Mouse (Mus musculus) hindbrain, embryonic 16.5 days (tissue): ENCODE measurements around the gene Exoc2. TPM values are rescaled to one million over a fixed set of nuclear protein-coding genes. Genes with fewer than 3 reads are reported as not detected.

Experiments used
- ATAC-seq: fragments of 200-750 bp; cut with Nextera tagmentation; 2 replicates; pipeline ENCODE4 v1.8.0; 2017; ENCODE audit warnings: moderate TSS enrichment, moderate library complexity
- H3K27ac ChIP-seq: fragments of 300-500 bp; sonication (generic); 2 replicates; pipeline ENCODE4 v1.5.1; 2014; ENCODE audit warnings: low read depth, mild to moderate bottlenecking, control low read depth, low read length, moderate library complexity
- H3K27me3 ChIP-seq: fragments of 300-500 bp; sonication (generic); replicated peaks from 2 replicates; pipeline ENCODE4 v1.6.1; 2014; ENCODE audit warnings: low read length; ENCODE audit not compliant: control insufficient read depth, insufficient read depth
- H3K36me3 ChIP-seq: fragments of 300-500 bp; sonication (generic); 2 replicates; pipeline ENCODE4 v1.6.1; 2014; ENCODE audit warnings: mild to moderate bottlenecking, low read length, moderate library complexity, mixed read lengths; ENCODE audit not compliant: control insufficient read depth, insufficient read depth
- H3K4me1 ChIP-seq: fragments of 300-500 bp; sonication (generic); 2 replicates; pipeline ENCODE4 v1.6.1; 2014; ENCODE audit warnings: low read depth, low read length; ENCODE audit not compliant: control insufficient read depth, insufficient read depth
- H3K4me2 ChIP-seq: fragments of 300-500 bp; sonication (generic); 2 replicates; pipeline ENCODE4 v1.6.1; 2014; ENCODE audit warnings: mild to moderate bottlenecking, low read length, control low read depth, moderate library complexity
- H3K4me3 ChIP-seq: fragments of 300-500 bp; sonication (generic); 2 replicates; pipeline ENCODE4 v1.5.1; 2014; ENCODE audit warnings: mild to moderate bottlenecking, low read length, control low read depth, moderate library complexity
- H3K9ac ChIP-seq: fragments of 300-500 bp; sonication (generic); 2 replicates; pipeline ENCODE4 v1.6.1; 2014; ENCODE audit warnings: low read depth, mild to moderate bottlenecking, control low read depth, low read length, moderate library complexity
- H3K9me3 ChIP-seq: fragments of 300-500 bp; sonication (generic); 2 replicates; pipeline ENCODE4 v1.6.1; 2014; ENCODE audit warnings: mild to moderate bottlenecking, low read length, moderate library complexity; ENCODE audit not compliant: control insufficient read depth
- WGBS: fragments of 180-500 bp; shearing (Covaris S2); extraction: QIAGEN DNeasy Blood & Tissue Kit; methylation state at CpG from one replicate; pipeline ENCODE4 v1.1.7; 2014; 5-methylcytosine and 5-hydroxymethylcytosine counted together
- polyA plus RNA-seq: library from polyadenylated mRNA; unstranded; fragments of >200 nt; fragmentation: Nextera tagmentation; extraction: Ambion mirVana; gene quantifications from 2 replicates; pipeline ENCODE4 v1.2.1, GENCODE M21; 2015

Exoc2 gene
- polyA plus RNA-seq, 1 experiment from 2014 or later = 46.7 TPM

DNA sequence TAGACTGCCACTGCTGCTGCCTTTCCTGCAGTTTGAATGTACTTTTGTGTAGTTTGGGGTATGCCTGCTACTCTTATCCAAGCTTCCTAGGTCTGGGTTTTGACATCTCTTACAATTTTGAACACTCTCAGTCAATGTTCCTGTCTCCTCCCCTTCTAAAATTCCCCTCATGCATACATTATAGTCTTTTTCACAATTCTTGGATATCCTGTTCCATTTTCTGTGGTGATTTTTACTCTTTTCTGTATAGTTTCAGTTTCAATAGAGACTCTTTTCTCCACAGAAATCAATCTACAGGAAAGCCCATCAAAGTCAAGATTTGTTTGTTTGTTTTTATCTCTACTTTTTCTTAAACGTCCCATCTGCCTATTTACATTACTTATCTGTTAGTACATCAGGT, 20.3 kb downstream of the Exoc2 start:
- no peak overlapping the region for H3K9ac ChIP-seq
- H3K36me3 ChIP-seq = no peaks in the 10 kb centered on the region
- H3K27ac ChIP-seq = no peak overlapping the region
- H3K4me2 ChIP-seq = no peak overlapping the region
- no peaks in the 10 kb centered on the region for H3K4me1 ChIP-seq
- no peaks in the 10 kb centered on the region for H3K27me3 ChIP-seq
- H3K9me3 ChIP-seq = no peaks in the 10 kb centered on the region
- 81% methylated on average over 1 of the region's 1 CpGs for WGBS
- ATAC-seq = no peak
- H3K4me3 ChIP-seq = no peak overlapping the region

DNA sequence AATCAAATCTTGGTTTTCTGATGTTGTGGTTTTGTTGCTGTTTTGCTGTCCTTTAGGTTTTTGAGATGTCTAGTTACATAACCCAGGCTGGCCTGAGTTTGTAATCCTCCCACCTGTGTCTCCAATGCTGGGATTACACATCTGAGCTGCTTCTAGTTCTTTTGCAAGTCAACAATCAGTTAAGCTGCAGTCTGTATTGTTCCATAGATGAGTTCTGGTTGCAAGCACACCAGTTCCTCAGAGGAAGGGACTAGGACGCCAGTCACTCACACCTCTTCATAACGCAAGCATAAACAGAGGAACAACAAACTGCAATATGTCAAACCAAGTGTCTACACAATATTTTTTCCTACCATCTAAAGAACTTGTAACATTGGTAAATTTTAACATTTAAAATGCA, 21.8 kb downstream of the Exoc2 start:
- 92% methylated on average over 2 of the region's 2 CpGs for WGBS
- H3K4me3 ChIP-seq = no peak overlapping the region
- no peaks in the 10 kb centered on the region for H3K27me3 ChIP-seq
- H3K27ac ChIP-seq = no peak overlapping the region
- no peak for ATAC-seq
- no peak overlapping the region for H3K9ac ChIP-seq
- H3K4me1 ChIP-seq = no peaks in the 10 kb centered on the region
- no peak overlapping the region for H3K4me2 ChIP-seq
- H3K36me3 ChIP-seq = 0 out of 2 replicates have a peak, but pooled peaks cover 2% of the 10 kb centered on the region
- H3K9me3 ChIP-seq = no peaks in the 10 kb centered on the region

DNA sequence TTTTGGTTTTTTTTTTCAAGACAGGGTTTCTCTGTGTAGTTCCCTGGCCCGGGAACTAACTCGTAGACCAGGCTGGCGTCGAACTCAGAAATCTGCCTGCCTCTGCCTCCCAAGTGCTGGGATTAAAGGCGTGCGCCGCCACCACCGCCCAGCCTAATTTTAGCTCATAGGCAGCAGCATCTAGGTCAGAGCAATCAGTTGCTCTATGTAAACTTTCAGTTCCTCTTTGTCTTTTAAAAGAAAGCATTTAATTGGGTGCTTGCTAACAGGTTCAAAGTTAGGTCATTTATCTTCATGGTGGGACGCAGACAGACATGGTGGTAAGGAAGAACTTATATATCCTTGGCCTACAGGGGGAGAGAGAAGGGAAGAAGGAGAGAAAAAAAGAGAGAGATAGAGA, 24.7 kb downstream of the Exoc2 start:
- no peak overlapping the region for H3K27ac ChIP-seq
- no peak overlapping the region for H3K9ac ChIP-seq
- no peak overlapping the region for H3K4me2 ChIP-seq
- 96% methylated on average over 9 of the region's 9 CpGs for WGBS
- no peaks in the 10 kb centered on the region for H3K4me1 ChIP-seq
- H3K4me3 ChIP-seq = no peak overlapping the region
- no peaks in the 10 kb centered on the region for H3K9me3 ChIP-seq
- ATAC-seq = no peak
- 0 out of 2 replicates have a peak, but pooled peaks cover 2% of the 10 kb centered on the region for H3K36me3 ChIP-seq
- H3K27me3 ChIP-seq = no peaks in the 10 kb centered on the region

DNA sequence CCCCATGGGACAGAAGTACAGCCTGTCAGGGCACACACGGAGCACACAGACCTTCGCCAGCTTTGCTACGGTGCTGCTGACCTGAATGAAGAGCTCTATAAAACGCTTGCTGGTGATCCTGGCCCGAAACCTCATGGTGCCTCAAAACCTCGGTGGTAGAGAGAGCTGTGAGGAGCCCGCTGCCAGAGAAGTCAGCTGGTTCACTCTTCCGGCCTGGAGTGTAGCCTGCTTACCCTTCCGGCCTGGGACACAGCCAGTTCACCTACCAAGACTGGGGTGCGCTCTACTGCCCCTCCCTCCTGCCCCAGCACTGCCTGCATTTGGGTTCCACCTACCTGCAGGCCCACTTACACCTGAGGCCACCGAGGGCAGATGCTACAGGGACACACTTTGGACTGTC, 26.4 kb downstream of the Exoc2 start, which contains the start of gene Hus1b:
Hus1b (minus strand) TSS at position 220 of the 400 bp plus-strand sequence.
- H3K27ac ChIP-seq = no peak within 1 kb of the TSS
- 0 out of 2 replicates have a peak, but pooled peaks cover 2% of the 10 kb centered on the region for H3K36me3 ChIP-seq
- H3K4me1 ChIP-seq = no peaks in the 10 kb centered on the region
- H3K9me3 ChIP-seq = no peaks in the 10 kb centered on the region
- no peaks in the 10 kb centered on the region for H3K27me3 ChIP-seq
- ATAC-seq = no peak
- no peak within 1 kb of the TSS for H3K4me2 ChIP-seq
- WGBS = 95% methylated on average over 11 of the region's 11 CpGs
- H3K9ac ChIP-seq = no peak within 1 kb of the TSS
- no peak within 1 kb of the TSS for H3K4me3 ChIP-seq

DNA sequence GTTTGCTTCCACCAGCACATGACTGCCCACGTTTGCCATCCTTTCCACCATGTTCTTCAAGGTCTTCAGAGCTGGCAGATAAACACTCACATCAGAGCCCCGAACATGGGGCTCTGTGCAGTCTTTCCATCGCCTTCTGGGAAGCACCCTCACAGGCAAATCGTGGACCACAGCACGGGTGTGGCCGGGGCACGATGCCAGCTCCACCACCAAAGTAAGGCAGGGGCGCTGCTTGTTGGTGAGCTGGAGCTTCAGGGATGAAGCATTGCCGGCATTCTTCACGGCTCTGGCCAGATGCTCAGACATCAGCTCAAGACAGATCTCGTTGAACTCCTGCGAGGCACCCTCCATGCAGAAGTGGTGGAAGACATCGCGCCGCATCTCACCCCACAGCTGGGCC, 26.8 kb downstream of the Exoc2 start:
- no peaks in the 10 kb centered on the region for H3K4me1 ChIP-seq
- 0 out of 2 replicates have a peak, but pooled peaks cover 2% of the 10 kb centered on the region for H3K36me3 ChIP-seq
- no peak overlapping the region for H3K4me2 ChIP-seq
- H3K4me3 ChIP-seq = no peak overlapping the region
- ATAC-seq = no peak
- no peak overlapping the region for H3K9ac ChIP-seq
- H3K27ac ChIP-seq = no peak overlapping the region
- H3K27me3 ChIP-seq = no peaks in the 10 kb centered on the region
- 93% methylated on average over 15 of the region's 15 CpGs for WGBS
- H3K9me3 ChIP-seq = no peaks in the 10 kb centered on the region

DNA sequence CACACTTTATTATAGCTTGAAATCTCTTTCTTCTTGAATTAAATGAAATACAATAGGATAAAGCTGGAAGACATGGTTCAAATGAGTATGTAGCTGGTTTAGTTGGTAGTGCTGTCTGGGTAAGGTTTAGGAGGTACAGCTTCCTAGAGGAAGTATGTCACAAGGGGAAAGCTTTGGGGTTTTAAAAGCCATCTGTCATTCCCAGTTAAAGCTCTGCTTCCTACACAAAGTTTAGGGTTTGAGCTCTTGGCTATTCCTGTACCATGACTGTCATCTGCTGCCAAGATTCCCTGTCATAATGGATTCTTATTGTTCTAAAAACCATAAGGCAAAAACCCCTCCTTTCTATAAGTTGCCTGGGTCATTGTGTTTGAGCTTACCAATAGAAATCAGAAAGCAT, 28.1 kb downstream of the Exoc2 start:
- Histone ChIP-seq H3K9ac (no peak overlapping the region), H3K36me3 (0 out of 2 replicates have a peak, but pooled peaks cover 2% of the 10 kb centered on the region), H3K27me3 (no peaks in the 10 kb centered on the region), H3K4me1 (no peaks in the 10 kb centered on the region), H3K27ac (no peak overlapping the region), H3K4me2 (no peak overlapping the region), H3K9me3 (no peaks in the 10 kb centered on the region), H3K4me3 (no peak overlapping the region)
- ATAC-seq = no peak

DNA sequence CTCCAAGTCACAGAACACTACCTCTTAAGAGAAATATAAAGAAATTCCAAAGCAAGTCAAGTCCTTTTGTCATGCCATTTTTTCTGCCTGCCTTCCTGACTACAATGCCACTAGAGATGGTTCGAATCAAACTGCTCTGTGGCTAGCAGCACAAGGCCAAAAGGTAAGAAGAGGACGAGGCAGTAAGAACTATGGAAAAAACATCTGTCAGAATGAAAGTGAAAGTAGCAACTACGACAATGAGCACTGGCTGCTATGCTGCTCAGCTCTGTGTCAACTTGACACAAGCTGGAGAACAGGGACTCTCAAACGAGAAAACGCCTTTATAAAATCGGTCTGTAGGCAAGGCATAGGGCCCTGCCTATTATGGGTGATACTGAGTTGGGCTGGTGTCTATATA, 40.9 kb downstream of the Exoc2 start:
- Histone ChIP-seq H3K27ac (no peak overlapping the region), H3K4me3 (no peak overlapping the region), H3K4me1 (no peaks in the 10 kb centered on the region), H3K9ac (no peak overlapping the region), H3K27me3 (no peaks in the 10 kb centered on the region), H3K4me2 (no peak overlapping the region), H3K36me3 (no peaks in the 10 kb centered on the region), H3K9me3 (no peaks in the 10 kb centered on the region)
- no peak for ATAC-seq
- WGBS = 77% methylated on average over 6 of the region's 6 CpGs

DNA sequence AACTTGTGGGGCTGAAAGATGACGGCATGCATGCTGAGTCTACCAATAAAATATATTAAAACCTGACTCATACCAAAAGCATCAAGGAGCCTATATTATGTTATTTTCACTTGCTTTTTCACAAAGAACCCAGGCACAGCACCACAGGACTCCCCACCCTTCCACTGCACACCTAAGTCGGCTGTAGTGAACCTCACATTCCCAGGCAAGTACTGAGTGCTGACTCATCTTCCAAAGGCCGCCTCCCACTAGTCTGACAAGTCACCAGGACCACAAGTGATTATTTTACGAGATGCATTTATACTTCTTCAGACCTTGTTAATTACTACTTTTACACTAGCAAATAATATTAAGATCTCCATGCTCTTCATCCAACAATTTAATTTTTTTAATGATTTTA, 42.3 kb downstream of the Exoc2 start:
- no peaks in the 10 kb centered on the region for H3K36me3 ChIP-seq
- WGBS = 89% methylated on average over 4 of the region's 4 CpGs
- no peaks in the 10 kb centered on the region for H3K4me1 ChIP-seq
- no peaks in the 10 kb centered on the region for H3K27me3 ChIP-seq
- ATAC-seq = no peak
- no peak overlapping the region for H3K4me2 ChIP-seq
- no peaks in the 10 kb centered on the region for H3K9me3 ChIP-seq
- H3K4me3 ChIP-seq = no peak overlapping the region
- no peak overlapping the region for H3K27ac ChIP-seq
- no peak overlapping the region for H3K9ac ChIP-seq

DNA sequence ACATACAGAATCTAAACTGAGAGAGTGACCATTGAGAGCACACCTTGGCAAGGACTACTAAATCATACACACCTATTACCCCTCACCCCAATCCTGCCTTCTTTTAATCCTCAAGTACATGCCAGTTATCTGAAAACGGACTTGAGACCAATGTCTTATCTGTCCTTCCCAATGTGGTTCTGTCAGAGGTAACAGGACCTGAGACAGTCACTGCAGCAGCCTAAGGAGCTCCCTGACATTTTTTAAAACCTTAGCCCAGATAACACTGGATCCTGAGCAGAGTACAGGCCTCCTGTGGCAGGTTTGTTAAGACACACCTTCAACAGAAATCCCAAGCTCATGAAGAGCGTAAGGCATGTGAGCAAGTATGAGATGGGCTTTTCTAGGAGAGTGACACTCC, 44.8 kb downstream of the Exoc2 start:
- Histone ChIP-seq H3K4me3 (no peak overlapping the region), H3K9ac (no peak overlapping the region), H3K36me3 (peaks cover 6% of the 10 kb centered on the region; the same call in 1 of the 2 replicates), H3K4me2 (no peak overlapping the region), H3K27ac (no peak overlapping the region), H3K9me3 (no peaks in the 10 kb centered on the region), H3K27me3 (no peaks in the 10 kb centered on the region), H3K4me1 (no peaks in the 10 kb centered on the region)
- WGBS = 93% methylated on average over 2 of the region's 2 CpGs
- ATAC-seq = no peak

DNA sequence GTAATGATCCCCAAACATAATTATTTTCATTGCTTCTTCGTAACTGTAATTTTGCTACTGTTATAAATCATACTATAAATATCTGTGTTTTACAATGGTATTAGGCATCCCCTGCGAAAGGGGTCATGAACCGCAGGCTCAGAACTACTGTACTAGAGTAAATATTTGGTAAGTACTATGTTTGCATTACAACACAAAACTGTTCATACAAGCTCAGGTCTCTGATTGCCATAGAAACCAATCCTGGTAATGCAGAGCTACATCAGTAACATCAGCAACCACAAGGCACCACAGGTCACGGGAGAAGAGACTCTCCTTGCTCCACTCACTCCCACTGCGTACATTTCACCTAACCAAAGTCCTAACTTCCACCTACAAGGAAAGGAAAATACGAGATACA, 49.6 kb downstream of the Exoc2 start:
- Histone ChIP-seq H3K4me1 (no peaks in the 10 kb centered on the region), H3K27me3 (no peaks in the 10 kb centered on the region), H3K9ac (no peak overlapping the region), H3K9me3 (no peaks in the 10 kb centered on the region), H3K36me3 (peaks cover 6% of the 10 kb centered on the region; the same call in 1 of the 2 replicates), H3K27ac (no peak overlapping the region), H3K4me2 (no peak overlapping the region), H3K4me3 (no peak overlapping the region)
- no peak for ATAC-seq
- 91% methylated on average over 6 of the region's 6 CpGs for WGBS
